Mouse (Mus musculus) embryonic fibroblast, embryonic 13.5 days (primary cell): ENCODE results near the gene Rbfox3.

Experiments
- CTCF ChIP-seq: IDR thresholded peaks from 2 replicates; pipeline ENCODE4 v1.5.1; 2011; ENCODE audit warnings: mild to moderate bottlenecking, control low read depth, low read length, moderate library complexity, borderline replicate concordance; ENCODE audit not compliant: insufficient read depth
- POLR2A ChIP-seq: IDR thresholded peaks from 2 replicates; pipeline ENCODE4 v1.6.1; 2011; ENCODE audit warnings: low read depth, mild to moderate bottlenecking, control low read depth, low read length, moderate library complexity

DNA sequence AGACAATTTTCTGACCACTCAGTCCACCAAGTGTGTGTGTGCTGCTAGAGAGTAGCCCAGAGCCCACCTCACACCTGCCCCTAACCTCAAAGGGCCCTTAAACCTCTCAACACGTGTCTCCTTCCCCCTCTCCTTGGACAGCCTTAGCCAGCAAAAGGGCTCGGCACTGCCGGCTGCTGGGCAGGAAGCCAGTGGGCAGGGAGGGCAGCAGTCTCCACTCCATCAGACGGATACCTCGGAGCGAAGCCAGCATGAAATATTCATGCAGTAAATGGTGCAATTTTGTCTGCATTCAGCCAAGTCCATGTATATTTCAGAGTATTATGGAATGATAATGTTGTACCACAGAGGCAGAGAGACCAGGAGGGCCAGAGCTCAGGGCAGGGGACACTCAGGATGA is 366.8 kb downstream of the Rbfox3 start:
- no peak for TF ChIP-seq POLR2A
- no peak for TF ChIP-seq CTCF
